Mouse (Mus musculus): Measurements from ENCODE around the gene Laptm5.
A peak's percentile ranks its signal among the peaks of the same experiment; 100 is the strongest.

Laptm5 gene

GRCm38 (mm10) chr4:130913077-130913476 lies at the start of gene Laptm5:
Gene Laptm5, plus strand, starts transcription at chr4:130913125.
- DNase-seq = peak; percentile 75 to 86

- DNase-seq = no peak
Measured at GRCm38 (mm10) chr4:130865460-130865859, 47.5 kb upstream of the Laptm5 start.

DNA sequence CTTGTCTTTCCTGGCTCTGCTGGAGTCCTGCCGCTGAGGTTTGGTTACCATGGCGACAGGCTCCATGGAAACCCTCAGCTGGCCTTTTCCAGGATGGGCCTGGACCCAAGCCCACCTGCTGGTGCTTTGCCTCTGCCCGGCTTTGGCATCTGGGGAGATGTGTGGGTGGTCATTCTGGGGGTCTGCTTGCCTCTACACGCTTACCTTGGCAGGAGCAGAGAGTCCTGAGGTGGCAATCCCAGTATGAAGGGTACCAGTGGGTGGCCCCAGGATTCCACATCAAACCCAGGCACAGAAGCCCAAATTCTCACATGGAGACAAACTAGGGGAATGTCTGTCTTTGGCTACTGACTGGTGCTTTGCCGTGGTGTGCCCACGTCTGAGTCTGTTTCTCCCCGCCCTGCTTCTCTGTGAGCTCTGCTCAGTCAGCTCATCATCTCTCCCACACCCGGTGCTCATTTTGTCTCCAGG lies 47.0 kb upstream of the Laptm5 start:
- DNase-seq = no peak

- DNase-seq = no peak
Measured at GRCm38 (mm10) chr4:130867940-130868339, 45.0 kb upstream of the Laptm5 start.

- DNase-seq = no peak
Measured at GRCm38 (mm10) chr4:130868803-130869202, 44.1 kb upstream of the Laptm5 start.

DNA sequence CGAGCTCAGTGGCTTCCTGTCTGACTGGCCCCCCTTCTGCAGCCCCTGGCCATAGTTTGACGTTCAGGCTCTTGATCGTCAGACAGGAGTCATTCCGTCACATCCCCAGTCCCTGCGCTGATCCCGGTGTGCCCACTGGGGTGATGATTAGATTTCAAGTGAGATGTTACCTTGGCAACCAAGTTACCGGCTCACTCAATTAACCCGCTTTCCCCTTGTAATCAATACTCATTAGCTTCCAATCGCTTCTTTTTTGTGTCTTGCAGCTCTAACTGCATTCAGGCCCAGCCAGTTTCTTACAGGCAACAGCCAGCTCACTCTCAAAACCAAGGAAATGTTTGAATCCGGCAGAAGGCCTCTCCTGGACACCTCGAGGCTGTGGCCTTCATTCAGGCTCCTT lies 40.5 kb upstream of the Laptm5 start:
- no peak for DNase-seq

- no peak for DNase-seq
Measured at GRCm38 (mm10) chr4:130873440-130873839, 39.5 kb upstream of the Laptm5 start.

DNA sequence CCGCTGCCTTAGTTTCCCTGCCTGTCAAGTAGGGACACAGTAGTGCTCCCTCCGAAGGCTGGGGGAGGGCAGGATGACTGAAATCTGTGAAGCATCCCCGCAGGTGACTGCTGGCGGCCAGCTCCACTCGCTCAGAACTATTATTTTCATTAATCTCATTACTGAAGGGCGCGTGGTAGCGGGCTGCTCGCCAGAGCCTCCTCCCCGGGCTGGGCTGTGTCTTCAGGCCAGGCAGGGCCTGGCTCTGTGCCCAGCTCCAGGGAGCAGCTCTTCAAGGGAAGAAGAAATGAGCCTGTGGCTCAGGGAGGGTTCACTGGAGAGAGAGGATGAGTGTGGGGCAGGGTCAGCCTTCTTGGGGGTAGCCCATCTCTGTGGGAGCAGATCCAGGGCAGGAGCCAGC lies 38.3 kb upstream of the Laptm5 start:
- no peak for DNase-seq

GRCm38 (mm10) chr4:130876016-130876726 lies 36.8 kb upstream of the Laptm5 start:
- DNase-seq = no peak

DNA sequence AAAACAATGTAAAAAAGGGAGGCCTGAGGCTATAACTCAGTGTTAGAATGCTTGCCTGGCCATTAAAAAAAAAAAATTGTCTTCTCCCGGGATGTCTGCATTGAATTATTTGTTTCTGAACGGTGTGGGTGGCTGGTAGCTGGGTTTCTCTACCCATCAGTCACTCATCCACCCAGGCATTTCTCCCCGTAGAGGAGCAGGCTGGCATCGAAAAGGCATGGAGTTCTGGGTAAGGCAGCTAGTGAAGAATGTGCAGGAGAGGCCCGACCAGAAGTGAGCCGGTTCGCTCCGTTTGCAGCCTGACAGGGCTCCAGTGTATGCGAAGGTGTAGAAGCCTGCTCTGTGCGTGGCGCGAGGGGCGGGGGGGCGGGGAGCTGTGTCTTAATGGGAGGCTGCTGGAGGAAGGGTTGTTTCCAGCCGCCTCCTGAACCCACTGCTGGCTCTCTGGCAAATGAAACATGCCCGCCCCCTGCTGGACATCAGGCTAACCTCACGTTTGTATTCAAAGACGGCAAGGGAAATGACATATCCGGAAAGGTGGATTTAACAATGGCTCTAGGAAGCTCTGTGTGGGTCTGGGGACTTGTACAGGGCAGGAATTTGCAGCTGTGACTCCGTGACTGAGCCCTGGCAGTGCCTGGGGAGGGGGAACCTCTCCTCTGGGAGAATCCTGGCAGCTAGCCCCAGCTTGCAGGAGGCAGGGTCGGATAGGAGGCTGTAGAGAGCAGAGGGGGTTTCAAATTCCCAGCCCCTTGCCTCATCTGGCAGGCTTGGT lies 34.5 kb upstream of the Laptm5 start:
- peak; percentile 44 to 55 for DNase-seq

GRCm38 (mm10) chr4:130879048-130879384 lies 33.9 kb upstream of the Laptm5 start:
- no peak for DNase-seq

DNA sequence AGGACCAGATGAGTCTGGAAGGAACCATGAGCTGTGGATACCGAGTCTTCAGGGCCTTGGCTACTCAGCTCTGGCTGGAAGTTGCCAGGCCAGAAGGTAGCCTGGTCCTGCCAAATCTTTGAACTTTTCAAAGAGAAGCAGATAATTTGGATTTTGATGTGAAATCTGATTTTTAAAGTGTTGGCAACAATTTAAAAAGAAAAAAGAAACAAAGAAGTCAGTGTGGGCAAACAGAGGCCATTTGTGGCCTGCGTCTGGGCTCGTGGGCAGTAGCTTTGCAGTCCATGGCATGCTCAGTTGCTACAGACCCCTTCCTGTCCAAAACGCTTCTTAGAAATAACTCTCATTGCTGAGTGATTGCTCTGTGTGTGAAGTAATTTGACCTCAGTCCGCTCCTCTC lies 31.6 kb upstream of the Laptm5 start:
- DNase-seq = no peak

- DNase-seq = no peak
Measured at GRCm38 (mm10) chr4:130882762-130883161, 30.2 kb upstream of the Laptm5 start.

DNA sequence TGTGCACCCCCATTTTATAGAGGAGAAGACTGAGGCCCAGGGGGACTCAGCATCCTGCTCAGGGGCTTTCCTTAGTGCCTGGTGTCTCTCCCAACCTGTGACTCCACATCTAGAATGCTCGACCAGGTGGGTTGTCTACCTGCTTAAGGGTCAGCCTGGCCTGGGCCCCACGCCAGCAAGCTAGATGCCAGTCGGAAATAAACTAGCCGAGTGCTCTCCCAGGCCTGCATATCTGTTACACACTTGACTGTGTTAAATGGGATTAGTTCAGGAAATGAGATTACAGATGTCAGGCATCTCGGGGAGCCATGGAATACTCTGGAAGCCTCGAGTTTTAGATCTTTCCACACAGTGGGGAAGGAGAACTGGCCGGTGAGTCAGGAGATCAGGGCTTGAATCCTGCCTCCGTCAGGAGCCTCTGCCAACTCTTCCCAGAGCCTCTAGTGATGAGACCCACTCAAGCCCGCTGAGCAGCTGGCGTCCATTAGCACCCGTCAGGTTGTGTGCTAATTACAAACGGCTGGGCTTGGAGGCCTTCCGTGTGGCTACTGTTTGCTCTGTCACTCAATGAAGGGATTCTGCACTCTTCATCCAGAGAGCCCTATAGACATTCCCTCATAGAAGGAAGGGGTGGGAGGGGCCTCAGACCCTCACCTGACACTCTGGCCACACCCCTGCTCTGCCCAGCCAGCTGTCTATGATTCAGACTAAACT lies 28.9 kb upstream of the Laptm5 start:
- no peak for DNase-seq

DNA sequence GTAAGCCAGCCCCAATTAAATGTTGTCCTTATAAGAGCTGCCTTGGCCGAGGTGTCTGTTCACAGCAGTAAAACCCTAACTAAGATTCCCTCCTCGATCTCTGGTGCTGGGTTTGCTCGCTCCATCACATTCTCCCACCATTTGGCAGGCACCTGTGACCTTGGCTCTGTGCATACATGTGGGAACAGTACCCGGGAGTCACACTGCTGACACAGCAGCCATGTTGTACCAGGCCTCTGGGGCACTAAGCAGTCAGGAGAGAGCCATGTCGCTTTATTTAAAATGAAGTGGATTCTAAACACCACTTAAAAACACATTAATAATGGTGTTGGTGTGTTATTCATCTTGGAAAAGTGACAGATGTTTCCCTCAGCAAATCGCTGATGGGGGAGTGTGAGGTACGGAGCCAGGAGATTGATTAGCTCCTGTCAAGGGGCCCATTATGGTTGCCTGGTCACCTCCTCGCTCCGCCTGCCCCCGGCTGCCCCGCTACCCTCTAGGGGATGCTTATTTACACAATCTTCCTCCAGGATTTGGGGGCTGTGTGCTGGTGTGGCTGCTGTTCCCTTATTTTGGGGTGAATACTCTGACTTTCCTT lies 25.7 kb upstream of the Laptm5 start:
- DNase-seq = no peak

DNA sequence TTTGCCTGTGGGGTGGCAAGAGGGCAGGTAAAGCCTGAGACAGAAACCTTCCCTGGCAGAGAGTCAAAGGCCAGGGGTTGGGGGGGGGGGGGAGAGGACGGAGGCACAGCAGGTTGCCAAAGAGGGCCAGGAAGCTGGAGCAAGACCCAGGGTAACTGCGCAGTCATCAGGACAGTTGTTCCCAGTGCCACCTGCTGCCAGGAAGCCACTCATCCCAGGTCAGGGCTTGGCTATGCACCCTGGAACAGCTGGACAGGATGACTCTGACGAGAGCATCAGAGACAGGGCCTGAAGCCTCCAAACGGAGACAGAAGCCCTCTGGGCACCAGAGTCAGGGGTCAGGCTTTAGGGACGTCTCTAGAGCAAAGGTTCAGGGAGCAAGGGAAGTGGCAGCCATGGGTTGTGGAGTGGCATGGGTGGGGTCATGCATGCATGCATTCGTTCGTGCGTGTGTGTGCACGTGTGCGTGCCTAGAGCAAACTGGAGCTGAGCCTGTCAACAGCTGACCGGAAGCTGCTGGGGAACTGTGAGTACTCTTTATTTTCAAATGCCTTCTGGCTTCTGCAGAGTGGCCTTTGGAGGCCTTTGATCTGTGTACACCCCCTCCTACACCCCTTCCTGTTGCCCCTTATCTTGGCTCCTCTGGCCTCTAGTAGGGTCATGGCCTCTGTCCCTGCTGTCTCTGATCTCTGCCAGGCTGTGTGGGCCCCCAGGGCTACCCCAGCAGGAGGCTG lies 23.0 kb upstream of the Laptm5 start:
- DNase-seq = no peak

DNA sequence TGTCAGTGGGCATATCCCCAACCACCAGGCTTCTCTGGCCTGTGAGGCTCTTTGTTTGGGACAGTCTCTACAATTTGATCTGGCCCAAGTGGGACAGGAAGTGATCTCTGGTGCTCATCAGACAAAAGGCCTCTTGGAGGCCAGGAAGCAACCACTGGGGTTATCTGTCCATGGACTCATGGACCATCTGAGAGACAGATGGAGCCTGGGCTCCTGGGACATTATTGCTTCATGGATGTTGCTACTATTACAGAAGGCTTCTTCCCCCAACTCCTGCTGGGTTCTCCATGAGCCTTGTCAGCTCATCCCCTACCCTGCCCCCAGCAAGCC lies 22.4 kb upstream of the Laptm5 start:
- no peak for DNase-seq

- DNase-seq = no peak
Measured at GRCm38 (mm10) chr4:130892001-130892587, 20.8 kb upstream of the Laptm5 start.

GRCm38 (mm10) chr4:130893688-130894087 lies 19.2 kb upstream of the Laptm5 start:
- DNase-seq = no peak

DNA sequence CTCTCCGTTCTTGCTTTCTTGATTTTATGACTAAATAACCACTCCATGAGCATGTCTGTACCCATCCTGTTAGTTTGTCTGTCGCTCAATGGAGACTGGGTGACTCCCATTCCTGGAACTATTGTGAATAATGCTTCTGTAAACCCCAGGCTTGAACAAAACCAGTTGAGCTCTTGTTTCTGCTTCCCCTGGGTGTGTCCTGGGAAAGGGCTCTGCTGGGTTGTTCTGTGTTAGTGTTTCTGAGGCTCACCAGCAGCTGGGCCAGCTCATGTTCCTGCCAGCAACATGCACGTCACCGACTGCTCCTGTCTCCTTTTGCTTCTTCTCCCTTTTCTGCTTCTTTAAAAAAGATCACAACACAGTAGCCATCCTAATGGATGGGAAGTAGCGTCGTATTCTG lies 17.2 kb upstream of the Laptm5 start:
- DNase-seq = no peak

GRCm38 (mm10) chr4:130896372-130896771 lies 16.6 kb upstream of the Laptm5 start:
- DNase-seq = peak in 1 of 2 experiments; percentile 69

- no peak for DNase-seq
Measured at GRCm38 (mm10) chr4:130899383-130899781, 13.5 kb upstream of the Laptm5 start.

All from thymus, adult 18-20 months (tissue).